Mouse (Mus musculus) olfactory bulb, adult 2 months (tissue): ENCODE measurements at regions not wholly inside any gene's neighbourhood (a gene's known extent, or its start where the extent isn't known, plus 50 kb on each side); places are given as distances from the start of the nearest gene placed in this dataset.

ENCODE experiments used
- H3K27ac ChIP-seq: fragments of 200-500 bp; 2 replicates; pipeline ENCODE4 v1.5.1; 2012; ENCODE audit warnings: low read depth, low read length; ENCODE audit not compliant: insufficient read depth
- H3K4me1 ChIP-seq: fragments of 200-500 bp; 2 replicates; pipeline ENCODE4 v1.6.1; 2012; ENCODE audit warnings: low read length; ENCODE audit not compliant: control insufficient read depth, insufficient read depth
- H3K4me3 ChIP-seq: fragments of 200-500 bp; 2 replicates; pipeline ENCODE4 v1.5.1; 2012; ENCODE audit warnings: mild to moderate bottlenecking, low read depth, low read length, moderate library complexity; ENCODE audit not compliant: insufficient read depth
- CTCF ChIP-seq: fragments of 200-500 bp; IDR thresholded peaks from 2 replicates; pipeline ENCODE4 v1.5.1; 2012; ENCODE audit warnings: low read depth, mild to moderate bottlenecking, low read length, moderate library complexity; ENCODE audit not compliant: insufficient read depth
- POLR2A ChIP-seq: fragments of 200-500 bp; IDR thresholded peaks from 2 replicates; pipeline ENCODE4 v1.6.1; 2012; ENCODE audit warnings: mild to moderate bottlenecking, low read depth, low read length, moderate library complexity; ENCODE audit not compliant: insufficient read depth
- WGBS: fragments of 180-500 bp; shearing (Covaris S2); methylation state at CpG from one replicate; pipeline ENCODE4 v1.1.7; 2018; 5-methylcytosine and 5-hydroxymethylcytosine counted together

- Histone ChIP-seq H3K4me1 (no peaks in the 10 kb centered on the region), H3K27ac (no peak overlapping the region), H3K4me3 (no peak overlapping the region)
- TF ChIP-seq CTCF (no peak), POLR2A (no peak)
- 51% methylated on average over 4 of the region's 4 CpGs for WGBS
Observed at GRCm38 (mm10) chr4:80442711-80443110, 391.2 kb upstream of the Tyrp1 start.

- H3K27ac ChIP-seq = no peak overlapping the region
- TF ChIP-seq CTCF = no peak
- no peak for TF ChIP-seq POLR2A
- H3K4me1 ChIP-seq = no peaks in the 10 kb centered on the region
- WGBS = 88% methylated on average over 1 of the region's 1 CpGs
- no peak overlapping the region for H3K4me3 ChIP-seq
Observed at GRCm38 (mm10) chr4:80463615-80464014, 370.3 kb upstream of the Tyrp1 start.

GRCm38 (mm10) chr4:80475736-80476478, 358.0 kb upstream of the Tyrp1 start:
- Histone ChIP-seq H3K4me3 (no peak overlapping the region), H3K27ac (no peak overlapping the region), H3K4me1 (no peaks in the 10 kb centered on the region)
- 75% methylated on average over 4 of the region's 4 CpGs for WGBS
- TF ChIP-seq POLR2A (no peak), CTCF (no peak)

- no peak for TF ChIP-seq POLR2A
- no peak for TF ChIP-seq CTCF
- Histone ChIP-seq H3K4me1 (no peaks in the 10 kb centered on the region), H3K27ac (no peak overlapping the region), H3K4me3 (no peak overlapping the region)
- 84% methylated on average over 2 of the region's 2 CpGs for WGBS
Observed at GRCm38 (mm10) chr4:80515087-80515486, 318.8 kb upstream of the Tyrp1 start.

GRCm38 (mm10) chr4:80517476-80518285, 316.2 kb upstream of the Tyrp1 start:
- H3K4me3 ChIP-seq = no peak overlapping the region
- no peak for TF ChIP-seq CTCF
- TF ChIP-seq POLR2A = no peak
- H3K27ac ChIP-seq = 0 out of 2 replicates have a peak overlapping the region, but pooled peaks have one; percentile 10
- WGBS = 12% methylated on average over 12 of the region's 12 CpGs
- H3K4me1 ChIP-seq = no peaks in the 10 kb centered on the region

- Histone ChIP-seq H3K4me1 (no peaks in the 10 kb centered on the region), H3K4me3 (no peak overlapping the region), H3K27ac (no peak overlapping the region)
- TF ChIP-seq POLR2A = no peak
- TF ChIP-seq CTCF = no peak
Observed at GRCm38 (mm10) chr4:80518589-80518988, 315.3 kb upstream of the Tyrp1 start.

- H3K27ac ChIP-seq = no peak overlapping the region
- no peak overlapping the region for H3K4me3 ChIP-seq
- TF ChIP-seq POLR2A (no peak), CTCF (no peak)
- H3K4me1 ChIP-seq = no peaks in the 10 kb centered on the region
- WGBS = 64% methylated on average over 4 of the region's 4 CpGs
Observed at GRCm38 (mm10) chr4:80539854-80540253, 294.1 kb upstream of the Tyrp1 start.

GRCm38 (mm10) chr4:80545086-80545485, 288.8 kb upstream of the Tyrp1 start:
- no peak overlapping the region for H3K27ac ChIP-seq
- no peak overlapping the region for H3K4me3 ChIP-seq
- TF ChIP-seq POLR2A (no peak), CTCF (no peak)
- no peaks in the 10 kb centered on the region for H3K4me1 ChIP-seq
- WGBS = 88% methylated on average over 3 of the region's 3 CpGs

- H3K4me1 ChIP-seq = no peaks in the 10 kb centered on the region
- H3K4me3 ChIP-seq = no peak overlapping the region
- WGBS = 88% methylated on average over 4 of the region's 4 CpGs
- TF ChIP-seq CTCF (no peak), POLR2A (no peak)
- no peak overlapping the region for H3K27ac ChIP-seq
Observed at GRCm38 (mm10) chr4:80589438-80589837, 244.5 kb upstream of the Tyrp1 start.

- 76% methylated on average over 4 of the region's 4 CpGs for WGBS
- TF ChIP-seq CTCF (no peak), POLR2A (no peak)
- Histone ChIP-seq H3K4me3 (no peak overlapping the region), H3K4me1 (no peaks in the 10 kb centered on the region), H3K27ac (no peak overlapping the region)
Observed at GRCm38 (mm10) chr4:80628271-80628670, 205.7 kb upstream of the Tyrp1 start.
